Mouse (Mus musculus) brain, adult 2 months (tissue): ENCODE data around the gene Chrm3.
A peak's percentile ranks its signal among the peaks of the same experiment; 100 is the strongest.

Experiments
- DNase-seq: peaks from one replicate; pipeline ENCODE4 v3.0.0; 2011; ENCODE audit warnings: low read depth, low spot score

Chrm3 gene

GRCm38 (mm10) chr13:10071165-10071564 lies 289.5 kb downstream of the Chrm3 start:
- peak; percentile 77 for DNase-seq

- DNase-seq, result no peak
These were observed 291.6 kb downstream of the Chrm3 start for GRCm38 (mm10) chr13:10068927-10069580.

- no peak for DNase-seq
These were observed 293.6 kb downstream of the Chrm3 start for GRCm38 (mm10) chr13:10066829-10067618.

GRCm38 (mm10) chr13:10065776-10066175 lies 294.9 kb downstream of the Chrm3 start:
- no peak for DNase-seq

- DNase-seq, result peak; percentile 12
These were observed 298.0 kb downstream of the Chrm3 start for GRCm38 (mm10) chr13:10062681-10063080.

- no peak for DNase-seq
These were observed 301.7 kb downstream of the Chrm3 start for GRCm38 (mm10) chr13:10058993-10059392.

GRCm38 (mm10) chr13:10057644-10058198 lies 302.9 kb downstream of the Chrm3 start:
- DNase-seq, result peak; percentile 11

GRCm38 (mm10) chr13:10054086-10054485 lies 306.6 kb downstream of the Chrm3 start:
- DNase-seq, result no peak

- DNase-seq, result peak; percentile 43
These were observed 307.3 kb downstream of the Chrm3 start for GRCm38 (mm10) chr13:10053301-10053889.

GRCm38 (mm10) chr13:10045651-10046350 lies 314.8 kb downstream of the Chrm3 start:
- DNase-seq, result peak; percentile 21

- no peak for DNase-seq
These were observed 316.6 kb downstream of the Chrm3 start for GRCm38 (mm10) chr13:10044084-10044483.

GRCm38 (mm10) chr13:10033570-10034399 lies 326.9 kb downstream of the Chrm3 start:
- DNase-seq, result no peak

- no peak for DNase-seq
These were observed 329.1 kb downstream of the Chrm3 start for GRCm38 (mm10) chr13:10031547-10031946.

- DNase-seq, result no peak
These were observed 330.7 kb downstream of the Chrm3 start for GRCm38 (mm10) chr13:10029944-10030343.

- DNase-seq, result no peak
These were observed 335.5 kb downstream of the Chrm3 start for GRCm38 (mm10) chr13:10025134-10025533.

- DNase-seq, result peak; percentile 24
These were observed 337.5 kb downstream of the Chrm3 start for GRCm38 (mm10) chr13:10023112-10023511.

GRCm38 (mm10) chr13:10019252-10019651 lies 341.4 kb downstream of the Chrm3 start:
- DNase-seq, result peak; percentile 37

GRCm38 (mm10) chr13:10002916-10003315 lies 357.7 kb downstream of the Chrm3 start:
- DNase-seq, result no peak

- DNase-seq, result peak; percentile 67
These were observed 362.9 kb downstream of the Chrm3 start for GRCm38 (mm10) chr13:9997664-9998328.

- no peak for DNase-seq
These were observed 364.8 kb downstream of the Chrm3 start for GRCm38 (mm10) chr13:9995852-9996251.
